Mouse (Mus musculus): ENCODE results near the gene A630095N17Rik. TPM values are rescaled to one million over a fixed set of nuclear protein-coding genes. Genes with fewer than 3 reads are reported as not detected.
"Not testable (repeated sequence)": the region's sequence is repeated elsewhere in the genome, so short reads cannot be mapped to it uniquely, and the experiment has no call there.

Gene A630095N17Rik
- polyA plus RNA-seq, 3 experiments from 2014 or later: not detected

GRCm38 (mm10) chr1:75243411-75243810 is 11.5 kb upstream of the A630095N17Rik start:
- no peak for ATAC-seq

GRCm38 (mm10) chr1:75239591-75239990 is 7.7 kb upstream of the A630095N17Rik start:
- ATAC-seq: no peak

GRCm38 (mm10) chr1:75236117-75237050 is 4.5 kb upstream of the A630095N17Rik start, which contains the start of gene Dnajb2:
Gene Dnajb2 (plus strand): TSS chr1:75236406.
- peak; percentile 71 for ATAC-seq

- peak; percentile 60 for ATAC-seq
Measured at GRCm38 (mm10) chr1:75234606-75235005, 2.7 kb upstream of the A630095N17Rik start.

DNA sequence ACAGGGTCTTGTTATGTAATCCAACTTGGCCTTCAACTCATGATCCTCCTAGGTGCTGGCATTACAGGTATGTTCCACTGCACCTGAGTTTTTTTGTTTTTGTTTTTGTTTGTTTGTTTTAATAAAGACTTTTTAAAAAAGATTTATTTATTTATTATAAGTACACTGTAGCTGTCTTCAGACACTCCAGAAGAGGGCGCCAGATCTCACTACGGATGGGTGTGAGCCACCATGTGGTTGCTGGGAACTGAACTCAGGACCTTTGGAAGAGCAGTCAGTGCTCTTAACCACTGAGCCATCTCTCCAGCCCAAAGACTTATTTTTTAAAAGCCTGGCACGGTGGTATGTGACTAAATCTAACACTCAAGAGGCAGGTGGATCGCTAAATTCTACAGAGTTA is 587 bp upstream of the A630095N17Rik start:
- not testable (repeated sequence) for ATAC-seq

- ATAC-seq: no peak
Measured at GRCm38 (mm10) chr1:75231224-75231623, 678 bp downstream of the A630095N17Rik start.

- ATAC-seq: no peak
Measured at GRCm38 (mm10) chr1:75230335-75230994, 1.4 kb downstream of the A630095N17Rik start.

DNA sequence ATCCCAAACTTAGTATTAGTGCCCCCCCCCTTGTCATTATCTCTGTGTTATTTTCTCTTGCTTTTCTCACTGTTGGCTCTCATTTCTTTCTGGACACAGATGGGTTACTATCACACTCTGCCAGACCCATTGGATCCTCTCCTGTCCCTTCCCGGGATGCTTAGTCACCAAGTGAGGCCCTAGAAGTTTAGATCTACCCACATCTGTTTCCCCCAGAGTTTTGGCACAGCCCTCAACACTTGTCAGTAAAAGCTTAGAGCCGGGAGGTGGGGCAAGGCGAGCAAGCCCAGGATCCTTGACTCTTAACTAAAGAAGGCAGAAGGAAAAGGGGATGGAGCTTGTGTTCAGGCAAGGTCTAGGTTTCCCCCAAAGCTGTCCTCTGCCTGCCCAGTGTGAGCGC is 2.7 kb downstream of the A630095N17Rik start:
- ATAC-seq: no peak

- ATAC-seq: no peak
Measured at GRCm38 (mm10) chr1:75227653-75228052, 4.2 kb downstream of the A630095N17Rik start.

- ATAC-seq: no peak
Measured at GRCm38 (mm10) chr1:75226138-75226537, 5.8 kb downstream of the A630095N17Rik start.

- ATAC-seq: no peak
Measured at GRCm38 (mm10) chr1:75225473-75225872, 6.4 kb downstream of the A630095N17Rik start.

DNA sequence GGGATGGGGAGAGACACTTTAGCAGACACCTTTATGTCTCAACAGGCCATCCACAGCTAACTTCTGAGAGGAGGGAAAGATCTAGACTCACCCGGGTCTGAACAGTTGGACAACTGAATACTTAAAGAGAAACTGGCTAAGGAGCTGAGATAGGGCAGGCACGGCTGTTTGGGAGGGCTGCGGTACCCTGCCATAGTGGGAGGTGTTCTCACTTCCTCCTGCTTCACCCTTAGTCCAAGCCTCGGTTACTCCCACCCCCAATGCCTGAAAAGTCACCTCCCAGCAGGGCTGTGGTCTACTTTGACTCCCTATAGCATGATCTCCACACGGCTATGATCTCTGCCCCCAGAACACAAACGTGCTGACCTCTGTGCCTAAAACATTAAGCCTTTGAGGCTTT is 8.4 kb downstream of the A630095N17Rik start:
- no peak for ATAC-seq

DNA sequence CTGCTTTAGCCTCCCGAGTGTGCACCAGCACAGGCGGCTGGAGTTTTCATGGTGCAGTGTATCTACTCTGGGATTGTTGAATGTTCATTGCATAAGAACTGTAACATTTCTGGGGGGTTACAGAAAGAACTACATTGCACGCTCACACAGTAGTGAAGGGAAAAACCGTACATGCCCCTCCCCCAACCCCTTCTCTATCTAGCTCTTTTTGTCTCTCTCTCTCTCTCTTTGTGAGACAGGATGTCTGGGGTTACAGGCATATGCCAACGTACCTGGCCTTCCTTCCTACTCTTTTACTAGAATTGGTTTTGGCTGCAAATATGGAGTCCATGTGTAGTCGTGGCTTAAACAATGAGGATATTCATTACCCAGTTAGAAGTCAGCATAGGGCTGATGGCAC is 9.0 kb downstream of the A630095N17Rik start:
- ATAC-seq: peak; percentile 14

DNA sequence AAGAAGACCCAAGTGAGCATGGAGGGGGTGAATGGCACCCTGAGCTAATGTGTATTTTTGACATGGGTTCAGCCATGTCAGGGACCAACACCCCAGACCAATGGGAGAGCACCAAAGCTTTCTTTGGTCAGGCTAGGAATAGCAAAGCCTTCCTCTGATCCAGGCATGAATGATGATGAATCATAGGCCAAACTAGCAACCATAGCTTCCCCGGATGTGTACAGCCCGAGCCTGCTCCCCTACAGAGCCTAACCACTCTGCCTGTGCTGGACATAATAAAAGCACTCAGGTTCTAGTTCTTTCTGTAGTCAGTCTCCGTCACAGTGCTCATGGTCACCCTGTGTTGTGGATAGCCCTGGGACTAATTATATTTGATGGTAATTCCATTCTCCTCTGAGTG is 10.4 kb downstream of the A630095N17Rik start:
- ATAC-seq: no peak

GRCm38 (mm10) chr1:75219531-75219930 is 12.4 kb downstream of the A630095N17Rik start, which contains the start of gene Tuba4a:
Gene Tuba4a (minus strand): TSS chr1:75219865.
- ATAC-seq: no peak

GRCm38 (mm10) chr1:75219078-75219477 is 12.8 kb downstream of the A630095N17Rik start:
- ATAC-seq: peak; percentile 90

- peak; percentile 55 for ATAC-seq
Measured at GRCm38 (mm10) chr1:75218227-75219001, 13.5 kb downstream of the A630095N17Rik start.

GRCm38 (mm10) chr1:75217893-75218226 is 14.0 kb downstream of the A630095N17Rik start:
- no peak for ATAC-seq

DNA sequence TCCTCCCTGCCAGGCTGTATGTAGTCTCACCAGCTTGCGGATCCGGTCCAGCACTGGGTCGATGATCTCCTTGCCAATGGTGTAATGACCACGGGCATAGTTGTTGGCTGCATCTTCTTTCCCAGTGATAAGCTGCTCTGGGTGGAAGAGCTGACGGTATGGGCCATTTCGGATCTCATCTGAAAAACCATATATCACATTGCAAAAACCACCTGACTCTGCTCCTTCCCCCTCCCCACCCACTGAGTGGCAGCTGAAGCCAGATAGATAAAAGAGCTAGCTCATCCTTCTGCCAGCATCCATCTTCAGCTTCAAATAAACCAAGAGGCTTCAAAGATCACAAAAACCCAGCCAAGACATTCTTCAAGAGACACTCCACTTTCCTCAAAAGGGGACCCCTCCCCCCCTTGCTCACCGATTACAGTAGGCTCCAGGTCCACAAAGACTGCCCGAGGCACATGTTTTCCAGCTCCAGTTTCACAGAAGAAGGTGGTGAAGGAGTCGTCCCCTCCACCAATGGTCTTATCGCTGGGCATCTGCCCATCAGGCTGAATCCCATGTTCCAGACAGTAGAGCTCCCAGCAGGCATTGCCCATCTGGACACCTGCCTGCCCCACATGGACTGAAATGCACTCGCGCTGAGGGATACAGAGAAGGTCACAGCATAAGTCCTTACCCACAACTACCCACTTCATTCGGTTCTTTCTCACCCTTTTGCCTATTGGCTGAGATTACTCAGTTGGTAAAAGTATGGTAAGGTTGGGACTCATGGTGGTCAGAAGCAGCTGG is 14.9 kb downstream of the A630095N17Rik start:
- ATAC-seq: no peak

DNA sequence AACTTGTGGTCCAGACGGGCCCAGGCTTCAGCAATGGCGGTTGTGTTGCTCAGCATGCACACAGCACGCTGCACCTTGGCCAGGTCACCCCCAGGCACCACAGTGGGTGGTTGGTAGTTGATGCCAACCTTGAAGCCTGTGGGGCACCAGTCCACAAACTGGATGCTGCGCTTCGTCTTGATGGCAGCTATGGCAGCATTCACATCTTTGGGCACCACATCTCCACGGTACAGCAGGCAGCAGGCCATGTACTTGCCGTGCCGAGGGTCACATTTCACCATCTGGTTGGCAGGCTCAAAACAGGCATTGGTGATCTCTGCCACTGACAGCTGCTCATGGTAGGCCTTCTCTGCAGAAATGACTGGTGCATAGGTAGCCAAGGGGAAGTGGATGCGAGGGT is 16.1 kb downstream of the A630095N17Rik start:
- ATAC-seq: no peak

DNA sequence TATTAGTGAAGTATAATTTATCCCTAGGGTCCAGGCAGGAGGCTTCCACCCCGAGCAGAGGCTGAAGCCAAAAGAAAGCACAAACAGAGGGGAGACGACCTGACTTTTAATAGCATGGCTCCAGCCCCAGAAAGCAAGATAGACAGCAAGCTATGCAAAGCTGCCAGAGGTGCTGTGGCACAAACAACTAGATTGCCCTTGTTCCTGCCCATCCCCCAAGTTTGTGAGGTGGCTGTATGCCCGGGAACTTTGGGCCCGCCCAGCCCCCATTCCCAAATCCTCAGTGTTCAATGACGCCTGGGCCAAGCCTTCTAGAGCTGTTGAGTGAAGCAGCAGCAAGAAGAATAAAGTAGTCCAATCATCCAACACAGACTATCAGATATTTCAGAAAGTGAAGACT is 17.0 kb downstream of the A630095N17Rik start:
- ATAC-seq: no peak

DNA sequence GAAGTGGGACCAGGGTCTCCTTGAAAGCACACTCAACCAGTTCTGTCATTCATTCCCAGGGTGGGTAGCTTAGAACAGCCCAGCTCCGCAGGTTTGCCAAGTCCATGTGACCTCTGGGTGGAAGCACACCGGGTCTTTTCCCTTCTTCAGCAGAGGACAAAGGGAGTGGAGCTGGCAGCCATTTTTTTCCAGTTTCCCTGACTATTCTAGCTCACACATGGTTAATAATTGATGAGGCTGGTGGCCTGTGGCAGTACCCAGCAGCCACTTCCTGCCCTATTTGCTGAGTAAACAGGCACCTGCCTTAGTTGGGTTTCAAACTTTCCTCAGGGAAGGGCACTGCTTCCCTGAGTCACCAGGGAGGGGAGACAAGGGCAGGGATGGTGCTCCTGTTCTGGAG is 17.5 kb downstream of the A630095N17Rik start:
- no peak for ATAC-seq

Data from inflammation-experienced regulatory T-cells, adult 6 months (primary cell).